Mouse (Mus musculus) CH12.LX (cell line): ENCODE measurements around the gene Kank1. TPM values are rescaled to one million over a fixed set of nuclear protein-coding genes. Genes with fewer than 3 reads are reported as not detected.

ENCODE experiments used
- DNase-seq: peaks from one replicate; pipeline ENCODE4 v3.0.0-alpha.2; 2013; ENCODE audit errors: extremely low read depth
- H3K27ac ChIP-seq: 2 replicates; pipeline ENCODE4 v1.5.1; 2012; ENCODE audit warnings: low read depth, mild to moderate bottlenecking, control low read depth, moderate library complexity; ENCODE audit not compliant: insufficient read depth
- H3K27me3 ChIP-seq: replicated peaks from 2 replicates; pipeline ENCODE3; 2012; ENCODE audit warnings: inconsistent platforms
- H3K36me3 ChIP-seq, 2 experiments: replicated peaks in 1 of 2; 2 replicates each; pipeline versions ENCODE3 to v1.6.1; 2012; ENCODE audit warnings: inconsistent platforms in 1 of 2, low read length in 1 of 2, mild to moderate bottlenecking in 1 of 2, mixed read lengths in 1 of 2, moderate library complexity in 1 of 2; ENCODE audit not compliant: control insufficient read depth in 1 of 2, insufficient read depth in 1 of 2
- H3K4me1 ChIP-seq, 2 experiments: 2 replicates each; pipeline ENCODE4 v1.6.1; 2012; ENCODE audit warnings: inconsistent platforms in 1 of 2, moderate library complexity in 1 of 2; ENCODE audit not compliant: insufficient read depth in 2 of 2, control insufficient read depth in 1 of 2
- H3K4me2 ChIP-seq: 2 replicates; pipeline ENCODE4 v1.6.1; 2012; ENCODE audit warnings: low read depth, mild to moderate bottlenecking, control low read depth; ENCODE audit not compliant: poor library complexity, insufficient read depth, severe bottlenecking
- H3K4me3 ChIP-seq, 3 experiments: fragments of 150-350 bp in 1 of 3; sonication (generic) in 1 of 3; replicated peaks in 1 of 3; 2 replicates each; pipeline versions ENCODE3 to v1.5.1; 2011 to 2012; ENCODE audit warnings: low read depth in 2 of 3, low read length in 2 of 3, mild to moderate bottlenecking in 2 of 3, moderate library complexity in 2 of 3, control low read depth in 1 of 3, improper control_type of control experiment in 1 of 3, inconsistent platforms in 1 of 3, mixed read lengths in 1 of 3; ENCODE audit not compliant: poor library complexity in 1 of 3
- H3K79me2 ChIP-seq: replicated peaks from 2 replicates; pipeline ENCODE4 v1.6.1; 2012; ENCODE audit warnings: mild to moderate bottlenecking, moderate library complexity; ENCODE audit not compliant: control insufficient read depth, poor library complexity, insufficient read depth, severe bottlenecking; ENCODE audit errors: extremely low read depth
- H3K9ac ChIP-seq: 2 replicates; pipeline ENCODE4 v1.6.1; 2012; ENCODE audit warnings: low read depth, mild to moderate bottlenecking, control low read depth, moderate library complexity; ENCODE audit not compliant: insufficient read depth
- H3K9me3 ChIP-seq: replicated peaks from 2 replicates; pipeline ENCODE3; 2012; ENCODE audit warnings: low read length, inconsistent platforms, mixed read lengths
- BHLHE40 ChIP-seq: IDR thresholded peaks from 2 replicates; pipeline ENCODE4 v1.6.1; 2011; ENCODE audit warnings: mild to moderate bottlenecking, low read depth, low read length, improper control_type of control experiment
- CHD1 ChIP-seq: IDR thresholded peaks from 2 replicates; pipeline ENCODE4 v1.6.1; 2012; ENCODE audit warnings: low read depth, low read length, improper control_type of control experiment, inconsistent platforms
- CHD2 ChIP-seq: IDR thresholded peaks from 2 replicates; pipeline ENCODE4 v1.6.1; 2011; ENCODE audit warnings: low read length, improper control_type of control experiment
- CTCF ChIP-seq, 2 experiments: IDR thresholded peaks in 1 of 2; conservative IDR thresholded peaks in 1 of 2; 2 replicates each; pipeline ENCODE4 v1.5.1; 2011 to 2012; ENCODE audit warnings: low read depth in 2 of 2, low read length in 2 of 2, improper control_type of control experiment in 1 of 2, inconsistent platforms in 1 of 2, mild to moderate bottlenecking in 1 of 2, moderate library complexity in 1 of 2
- E2F4 ChIP-seq: IDR thresholded peaks from 2 replicates; pipeline ENCODE4 v1.6.1; 2011; ENCODE audit warnings: low read depth, low read length, improper control_type of control experiment; ENCODE audit not compliant: insufficient replicate concordance
- ELF1 ChIP-seq: IDR thresholded peaks from 2 replicates; pipeline ENCODE4 v1.6.1; 2014; ENCODE audit warnings: low read depth, mild to moderate bottlenecking, inconsistent platforms, low read length, improper control_type of control experiment
- EP300 ChIP-seq: IDR thresholded peaks from 2 replicates; pipeline ENCODE4 v1.6.1; 2011; ENCODE audit warnings: low read length, improper control_type of control experiment
- ETS1 ChIP-seq: conservative IDR thresholded peaks from 2 replicates; pipeline ENCODE4 v1.6.1; 2012; ENCODE audit warnings: low read depth, mild to moderate bottlenecking, inconsistent platforms, low read length, improper control_type of control experiment, moderate library complexity
- HCFC1 ChIP-seq: IDR thresholded peaks from 2 replicates; pipeline ENCODE4 v1.6.1; 2012; ENCODE audit warnings: low read depth, mild to moderate bottlenecking, inconsistent platforms, low read length, improper control_type of control experiment
- IRF4 ChIP-seq: IDR thresholded peaks from 2 replicates; pipeline ENCODE4 v1.6.1; 2014; ENCODE audit warnings: low read depth, mild to moderate bottlenecking, inconsistent platforms, low read length, improper control_type of control experiment
- JUN ChIP-seq: IDR thresholded peaks from 2 replicates; pipeline ENCODE4 v1.6.1; 2011; ENCODE audit warnings: low read depth, mild to moderate bottlenecking, low read length, improper control_type of control experiment, moderate library complexity; ENCODE audit not compliant: insufficient read depth
- JUND ChIP-seq: conservative IDR thresholded peaks from 2 replicates; pipeline ENCODE4 v1.6.1; 2011; ENCODE audit warnings: low read depth, low read length, improper control_type of control experiment
- KAT2A ChIP-seq: IDR thresholded peaks from 2 replicates; pipeline ENCODE4 v1.6.1; 2012; ENCODE audit warnings: low read length, improper control_type of control experiment, inconsistent platforms; ENCODE audit not compliant: insufficient replicate concordance
- MAX ChIP-seq: IDR thresholded peaks from 2 replicates; pipeline ENCODE4 v1.6.1; 2011; ENCODE audit warnings: low read length, improper control_type of control experiment
- MEF2A ChIP-seq: IDR thresholded peaks from 2 replicates; pipeline ENCODE4 v1.6.1; 2014; ENCODE audit warnings: low read depth, mild to moderate bottlenecking, inconsistent platforms, low read length, improper control_type of control experiment, borderline replicate concordance
- MXI1 ChIP-seq: IDR thresholded peaks from 2 replicates; pipeline ENCODE4 v1.6.1; 2011; ENCODE audit warnings: mild to moderate bottlenecking, low read depth, low read length, improper control_type of control experiment
- MYC ChIP-seq: IDR thresholded peaks from 2 replicates; pipeline ENCODE4 v1.6.1; 2011; ENCODE audit warnings: low read depth, mild to moderate bottlenecking, improper control_type of control experiment, low read length
- NELFE ChIP-seq: IDR thresholded peaks from 2 replicates; pipeline ENCODE4 v1.6.1; 2011; ENCODE audit warnings: low read depth, low read length, improper control_type of control experiment
- PAX5 ChIP-seq: IDR thresholded peaks from 2 replicates; pipeline ENCODE4 v1.6.1; 2012; ENCODE audit warnings: low read length, inconsistent platforms, mixed read lengths
- POLR2A ChIP-seq: IDR thresholded peaks from 2 replicates; pipeline ENCODE4 v1.6.1; 2011; ENCODE audit warnings: low read depth, mild to moderate bottlenecking, improper control_type of control experiment, low read length
- POLR2AphosphoS2 ChIP-seq: IDR thresholded peaks from 2 replicates; pipeline ENCODE4 v1.6.1; 2011; ENCODE audit warnings: low read depth, low read length, improper control_type of control experiment
- RAD21 ChIP-seq: IDR thresholded peaks from 2 replicates; pipeline ENCODE4 v1.6.1; 2011; ENCODE audit warnings: low read depth, mild to moderate bottlenecking, low read length, improper control_type of control experiment, moderate library complexity
- SIN3A ChIP-seq: IDR thresholded peaks from 2 replicates; pipeline ENCODE4 v1.6.1; 2012; ENCODE audit warnings: low read length, improper control_type of control experiment, inconsistent platforms
- SMC3 ChIP-seq: IDR thresholded peaks from 2 replicates; pipeline ENCODE4 v1.6.1; 2011; ENCODE audit warnings: low read depth, low read length, improper control_type of control experiment
- TBP ChIP-seq: conservative IDR thresholded peaks from 2 replicates; pipeline ENCODE4 v1.6.1; 2011; ENCODE audit warnings: low read depth, low read length, improper control_type of control experiment
- TCF12 ChIP-seq: IDR thresholded peaks from 2 replicates; pipeline ENCODE4 v1.6.1; 2014; ENCODE audit warnings: low read depth, mild to moderate bottlenecking, inconsistent platforms, low read length, improper control_type of control experiment
- ZKSCAN1 ChIP-seq: IDR thresholded peaks from 2 replicates; pipeline ENCODE4 v1.6.1; 2012; ENCODE audit warnings: low read depth, inconsistent platforms, low read length, improper control_type of control experiment, borderline replicate concordance
- ZMIZ1 ChIP-seq: IDR thresholded peaks from 2 replicates; pipeline ENCODE4 v1.6.1; 2012; ENCODE audit warnings: low read depth, mild to moderate bottlenecking, inconsistent platforms, low read length, improper control_type of control experiment
- dilution Hi-C: fragments of 300-500 bp; cut with MboI; formaldehyde crosslinking; loops from 2 replicates; pipeline ENCODE4 v1.14.3; 2020; ENCODE audit warnings: low sequenced_read_pairs; ENCODE audit not compliant: extremely low pct_unique_long_range_greater_than_20kb, extremely low pct_ligation_motif_present
- in situ Hi-C: fragments of 300-500 bp; cut with MboI; formaldehyde crosslinking; loops from 3 replicates; pipeline ENCODE4 v1.14.3; 2019; ENCODE audit warnings: low sequenced_read_pairs, low pct_ligation_motif_present, low pct_unique_long_range_greater_than_20kb, mixed read lengths
- polyA plus RNA-seq: library from polyadenylated mRNA; unstranded; fragments of >175 nt; gene quantifications from 2 replicates; pipeline ENCODE4 v1.2.1, GENCODE M21; 2012; ENCODE audit warnings: low read depth; ENCODE audit not compliant: insufficient read length
- total RNA-seq, 2 experiments: library from RNA; depleted of rRNA; stranded (reverse); fragments of 300-350 nt in 1 of 2; fragments of >200 nt in 1 of 2; gene quantifications; 2 replicates each; pipeline ENCODE4 v1.2.3; 2012 to 2014

The Kank1 gene
- total and polyA plus RNA-seq, 3 experiments: 0.10 to 0.13 (median 0.12) TPM

- H3K4me3 ChIP-seq: no peak overlapping the region
- H3K27me3 ChIP-seq: no peaks in the 10 kb centered on the region
- H3K79me2 ChIP-seq: no peaks in the 10 kb centered on the region
- DNase-seq: no peak
- TF ChIP-seq CTCF (conservative IDR thresholded peaks at IDR 0.05 in 1 of 2, IDR thresholded peaks at IDR 0.05 in 1 of 2; ENCODE audit: low read depth in 2 of 2, low read length in 2 of 2) (peak; percentile 30 to 67; a peak in 3 of 4 replicates), BHLHE40 (peak; percentile 76), NELFE (peak; percentile 25; the same call in 1 of the 2 replicates), MYC (peak; percentile 76), TCF12 (no peak), MXI1 (peak; percentile 20; the same call in 1 of the 2 replicates), SMC3 (peak; percentile 50), ELF1 (no peak), RAD21 (peak; percentile 59), MAX (peak; percentile 62), PAX5 (no peak)
- H3K9me3 ChIP-seq: no peaks in the 10 kb centered on the region
- H3K27ac ChIP-seq: no peak overlapping the region
- in situ Hi-C loops (no loop called here), dilution Hi-C loops (no loop called here)
- no peaks in the 10 kb centered on the region for H3K36me3 ChIP-seq
- H3K4me2 ChIP-seq: no peak overlapping the region
- H3K4me1 ChIP-seq: peaks cover 9 to 31% of the 10 kb centered on the region in 2 experiments; a peak in 2 of 4 replicates
- no peak overlapping the region for H3K9ac ChIP-seq
These were observed 69.5 kb downstream of the Kank1 start for GRCm38 (mm10) chr19:25306277-25306676.

- Histone ChIP-seq H3K4me3 (no peak overlapping the region), H3K36me3 (no peaks in the 10 kb centered on the region), H3K9ac (no peak overlapping the region), H3K27me3 (no peaks in the 10 kb centered on the region), H3K9me3 (no peaks in the 10 kb centered on the region), H3K4me2 (no peak overlapping the region), H3K4me1 (peaks cover 16 to 49% of the 10 kb centered on the region in 2 experiments), H3K27ac (no peak overlapping the region), H3K79me2 (no peaks in the 10 kb centered on the region)
- no peak for DNase-seq
- dilution Hi-C loops (no loop called here), in situ Hi-C loops (no loop called here)
- TF ChIP-seq KAT2A (no peak), ZKSCAN1 (peak; percentile 80), NELFE (no peak), TBP (no peak), JUN (no peak), PAX5 (no peak)
- TF ChIP-seq, all 38 proteins: peak for 1
These were observed 71.4 kb downstream of the Kank1 start for GRCm38 (mm10) chr19:25308156-25308555.

- no peaks in the 10 kb centered on the region for H3K36me3 ChIP-seq
- no peak for DNase-seq
- no peaks in the 10 kb centered on the region for H3K27me3 ChIP-seq
- H3K9ac ChIP-seq: no peak overlapping the region
- H3K4me2 ChIP-seq: no peak overlapping the region
- no peaks in the 10 kb centered on the region for H3K79me2 ChIP-seq
- in situ Hi-C loops (no loop called here), dilution Hi-C loops (no loop called here)
- H3K9me3 ChIP-seq: no peaks in the 10 kb centered on the region
- H3K4me1 ChIP-seq: peaks cover 18 to 52% of the 10 kb centered on the region in 2 experiments
- H3K27ac ChIP-seq: no peak overlapping the region
- H3K4me3 ChIP-seq: no peak overlapping the region
- TF ChIP-seq SIN3A (no peak), CTCF (conservative IDR thresholded peaks at IDR 0.05 in 1 of 2, IDR thresholded peaks at IDR 0.05 in 1 of 2; ENCODE audit: low read depth in 2 of 2, low read length in 2 of 2) (no peak), JUND (no peak), EP300 (no peak), ELF1 (no peak), ZKSCAN1 (no peak), E2F4 (no peak), MYC (no peak), KAT2A (no peak), POLR2AphosphoS2 (no peak), ETS1 (no peak), HCFC1 (no peak), CHD1 (no peak), CHD2 (no peak), IRF4 (no peak), POLR2A (no peak), ZMIZ1 (no peak), MEF2A (no peak)
These were observed 72.0 kb downstream of the Kank1 start for GRCm38 (mm10) chr19:25308763-25309162.
